Mouse (Mus musculus) kidney, adult 2 months (tissue): ENCODE results near the gene Unc13a.

Experiments used
- CTCF ChIP-seq: fragments of 200-500 bp; conservative IDR thresholded peaks from 2 replicates; pipeline ENCODE4 v1.5.1; 2011; ENCODE audit warnings: low read depth, mild to moderate bottlenecking, control low read depth, low read length, moderate library complexity, mixed read lengths; ENCODE audit not compliant: insufficient read depth, insufficient read length
- POLR2A ChIP-seq: fragments of 200-500 bp; IDR thresholded peaks from one replicate; pipeline ENCODE4 v1.6.1; 2011; ENCODE audit warnings: low read depth, low read length, control low read depth

- TF ChIP-seq POLR2A (no peak), CTCF (no peak)
Measured at GRCm38 (mm10) chr8:71637149-71638095, 34.1 kb downstream of the Unc13a start.
